Mouse (Mus musculus) bone marrow, adult 2 months (tissue): Measurements from ENCODE around the gene Mtfp1. TPM values are rescaled to one million over a fixed set of nuclear protein-coding genes. Genes with fewer than 3 reads are reported as not detected.

Experiments used
- H3K27ac ChIP-seq: fragments of 200-500 bp; 2 replicates; pipeline ENCODE4 v1.5.1; 2012; ENCODE audit warnings: low read depth, mild to moderate bottlenecking, control low read depth, inconsistent platforms, low read length; ENCODE audit not compliant: control insufficient read depth, poor library complexity, insufficient read depth
- H3K4me1 ChIP-seq: fragments of 200-500 bp; 2 replicates; pipeline ENCODE4 v1.6.1; 2011; ENCODE audit warnings: low read length; ENCODE audit not compliant: control insufficient read depth, insufficient read depth
- H3K4me3 ChIP-seq: fragments of 200-500 bp; replicated peaks from 2 replicates; pipeline ENCODE3; 2011; ENCODE audit warnings: mild to moderate bottlenecking, low read depth, low read length, control low read depth; ENCODE audit not compliant: control insufficient read depth
- CTCF ChIP-seq: fragments of 200-500 bp; IDR thresholded peaks from 2 replicates; pipeline ENCODE4 v1.5.1; 2011; ENCODE audit warnings: low read length, control low read depth; ENCODE audit not compliant: control insufficient read depth, insufficient read depth
- POLR2A ChIP-seq: fragments of 200-500 bp; IDR thresholded peaks from 2 replicates; pipeline ENCODE4 v1.6.1; 2011; ENCODE audit warnings: low read depth, mild to moderate bottlenecking, control low read depth, low read length, borderline replicate concordance; ENCODE audit not compliant: control insufficient read depth
- WGBS: fragments of 180-500 bp; shearing (Covaris S2); methylation state at CpG from one replicate; pipeline ENCODE4 v1.1.7; 2018; 5-methylcytosine and 5-hydroxymethylcytosine counted together
- polyA plus RNA-seq: library from polyadenylated mRNA; stranded (reverse); fragments of >200 nt; gene quantifications from 2 replicates; pipeline ENCODE4 v1.2.4, GENCODE M21; 2011; ENCODE audit warnings: low replicate concordance; ENCODE audit not compliant: missing spikeins, insufficient read depth, insufficient read length

The Mtfp1 gene
- polyA plus RNA-seq, 1 experiment = 9.0 TPM

DNA sequence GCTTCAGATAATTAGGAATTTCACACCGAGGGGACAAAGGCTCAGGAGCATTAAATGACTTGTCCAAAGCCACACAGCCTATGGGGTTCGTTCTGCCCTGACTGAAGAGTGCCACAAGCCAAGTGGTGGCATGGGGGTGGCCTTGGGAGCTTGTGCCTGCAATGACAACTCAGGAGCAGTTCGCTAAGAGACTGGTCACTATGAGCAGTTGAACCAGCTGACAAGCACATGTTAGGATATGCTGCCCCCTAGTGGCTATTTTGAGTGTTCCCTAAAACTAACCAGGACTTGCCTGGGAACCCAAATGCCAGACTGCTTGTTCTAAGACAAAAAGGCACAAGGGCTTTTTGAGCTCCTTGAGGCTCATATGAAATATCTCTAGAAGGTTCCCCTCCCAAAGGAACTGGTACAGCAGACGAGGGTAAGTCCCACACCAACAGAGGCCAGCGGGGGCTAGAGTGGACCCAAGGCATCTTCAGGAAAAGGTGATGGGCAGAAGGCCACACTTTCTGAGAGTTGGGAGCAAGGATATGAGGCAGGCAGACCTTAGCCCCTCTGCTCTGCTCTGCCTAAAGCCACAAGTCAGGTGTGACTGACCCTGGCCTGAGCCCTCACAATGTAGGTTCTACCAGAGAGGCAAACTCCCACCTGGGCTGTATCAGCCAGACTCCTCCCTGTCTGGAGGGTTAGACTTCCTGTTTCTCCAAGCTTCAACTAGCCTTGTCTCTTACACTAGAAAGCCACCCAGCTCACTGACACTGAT lies 11.7 kb downstream of the Mtfp1 start:
- H3K4me1 ChIP-seq = no peaks in the 10 kb centered on the region
- 38% methylated on average over 5 of the region's 5 CpGs for WGBS
- peak; percentile 51 for TF ChIP-seq CTCF
- TF ChIP-seq POLR2A = no peak
- H3K27ac ChIP-seq = no peak overlapping the region
- H3K4me3 ChIP-seq = no peak overlapping the region

DNA sequence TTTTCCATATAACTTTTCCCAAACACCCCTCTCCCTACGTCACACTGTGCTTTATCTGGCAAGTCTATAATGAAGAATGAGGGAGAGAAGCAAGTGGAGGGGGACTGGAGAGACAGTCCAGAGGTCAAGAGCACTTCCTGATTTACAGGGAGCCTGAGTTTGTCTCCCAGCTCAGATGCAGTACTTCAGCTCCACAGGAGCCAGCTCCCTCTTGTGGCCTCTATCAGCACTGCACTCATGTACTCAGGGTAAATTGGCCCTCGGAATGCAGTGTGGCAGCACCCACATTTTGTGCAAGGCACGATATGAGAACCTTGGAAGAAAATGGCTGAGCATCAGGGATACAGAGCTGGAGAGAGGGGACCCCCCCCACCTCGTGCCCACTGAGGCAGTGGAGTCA lies 15.0 kb downstream of the Mtfp1 start:
- H3K4me3 ChIP-seq = no peak overlapping the region
- WGBS = 9% methylated on average over 4 of the region's 4 CpGs
- H3K27ac ChIP-seq = no peak overlapping the region
- TF ChIP-seq POLR2A (no peak), CTCF (peak; percentile 89)
- H3K4me1 ChIP-seq = no peaks in the 10 kb centered on the region

DNA sequence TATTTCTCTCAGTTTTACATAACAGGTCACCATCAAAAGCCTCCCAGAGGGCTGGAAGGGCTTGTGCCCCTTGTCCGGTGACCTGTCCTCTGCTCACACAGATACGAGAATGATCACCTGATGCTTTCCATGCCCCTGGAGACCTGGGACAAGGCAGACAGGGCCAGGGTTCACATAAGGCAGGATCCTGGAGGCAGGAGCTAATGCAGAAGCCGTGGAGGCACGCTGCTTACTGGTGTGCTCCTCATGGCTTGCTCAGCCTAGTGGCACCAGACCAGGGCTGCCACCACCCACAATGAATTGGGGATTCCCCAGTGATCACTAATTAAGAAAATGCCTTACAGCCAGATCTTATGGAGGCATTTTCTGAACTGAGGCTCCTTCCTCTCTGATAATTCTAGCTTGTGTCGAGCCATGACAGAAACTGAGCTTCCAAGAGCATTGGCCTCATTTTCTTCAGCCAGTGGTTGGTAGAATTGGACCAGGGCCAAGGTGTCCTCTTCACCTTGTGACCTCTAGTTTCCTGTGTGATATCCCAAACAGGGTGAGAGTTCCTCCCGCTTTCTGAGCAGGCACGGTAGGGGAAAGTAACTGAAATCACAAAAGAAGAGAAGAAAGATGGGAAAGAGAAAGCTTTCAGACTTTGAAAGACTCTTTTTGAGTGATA lies 16.8 kb downstream of the Mtfp1 start:
- 78% methylated on average over 7 of the region's 7 CpGs for WGBS
- Histone ChIP-seq H3K4me3 (no peak overlapping the region), H3K27ac (no peak overlapping the region), H3K4me1 (no peaks in the 10 kb centered on the region)
- TF ChIP-seq CTCF (no peak), POLR2A (no peak)

DNA sequence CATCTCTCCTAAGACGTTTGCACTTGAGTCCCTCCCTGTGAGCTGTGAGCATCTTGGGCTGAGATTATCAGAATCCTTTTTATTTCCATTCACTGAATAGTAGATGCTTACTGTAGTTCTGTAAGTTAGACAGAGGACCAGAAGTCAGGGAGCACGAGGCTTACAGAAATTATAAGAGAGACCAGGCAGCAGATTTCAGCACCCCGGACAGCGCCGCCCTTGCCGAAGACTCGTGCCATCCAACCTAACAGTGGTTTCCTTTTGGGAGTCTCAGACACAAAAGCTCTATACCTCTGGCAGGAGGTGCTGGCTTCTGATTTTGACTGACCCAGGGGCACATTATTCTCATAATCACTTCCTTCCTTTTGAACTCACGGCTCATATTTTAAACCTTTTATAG lies 18.6 kb downstream of the Mtfp1 start:
- Histone ChIP-seq H3K4me1 (no peaks in the 10 kb centered on the region), H3K27ac (no peak overlapping the region), H3K4me3 (no peak overlapping the region)
- no peak for TF ChIP-seq CTCF
- no peak for TF ChIP-seq POLR2A
- 9% methylated on average over 8 of the region's 8 CpGs for WGBS

DNA sequence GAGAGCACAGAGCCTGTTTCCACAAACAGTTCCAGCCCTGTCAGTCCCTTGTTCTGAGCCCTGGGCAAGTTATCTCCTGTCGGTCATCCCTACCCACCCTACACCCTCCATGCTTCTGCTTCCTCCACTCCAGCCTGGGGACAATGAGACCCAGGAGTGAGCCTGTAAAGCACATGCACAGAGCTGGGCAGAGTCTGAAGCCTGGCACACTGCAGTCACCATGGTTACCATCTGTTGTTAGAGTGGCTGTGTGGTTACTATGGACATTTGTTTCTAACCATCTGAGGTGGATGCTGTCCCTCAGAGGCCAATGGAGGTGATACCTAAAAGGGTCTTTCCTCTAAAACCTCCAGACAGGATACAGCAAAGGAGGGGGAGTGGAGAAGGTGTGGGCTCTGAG lies 25.6 kb downstream of the Mtfp1 start:
- WGBS = 74% methylated on average over 1 of the region's 1 CpGs
- no peak for TF ChIP-seq POLR2A
- no peak for TF ChIP-seq CTCF
- H3K27ac ChIP-seq = no peak overlapping the region
- H3K4me1 ChIP-seq = no peaks in the 10 kb centered on the region
- no peak overlapping the region for H3K4me3 ChIP-seq

DNA sequence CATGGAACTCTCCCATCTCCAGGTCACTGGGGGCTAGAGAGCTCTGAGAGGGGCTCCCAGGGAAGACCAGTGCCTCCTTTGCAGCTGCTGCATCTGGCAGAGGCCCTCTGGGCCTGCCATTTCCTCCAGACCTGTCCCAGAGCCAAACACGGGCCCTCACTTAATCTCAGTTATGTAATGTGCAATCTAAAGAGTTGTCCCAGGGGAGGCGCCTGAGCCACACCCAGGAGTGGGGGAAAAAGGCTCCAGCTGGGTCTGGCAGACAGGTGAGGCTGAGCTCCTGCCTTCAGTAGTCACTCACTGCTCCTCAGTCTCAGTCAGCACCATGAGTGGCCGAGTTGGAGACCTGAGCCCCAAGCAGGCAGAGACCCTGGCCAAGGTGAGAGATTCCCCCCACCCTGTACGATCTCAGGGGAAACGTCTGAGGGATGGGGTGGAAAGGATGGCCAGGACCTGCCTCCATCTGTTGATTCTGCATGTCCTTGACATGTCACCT lies 30.6 kb downstream of the Mtfp1 start, which contains the start of gene Sec14l3:
Gene Sec14l3 (plus strand): TSS at position 215 of the 496 bp plus-strand sequence.
- Histone ChIP-seq H3K4me3 (no peak within 1 kb of the TSS), H3K4me1 (no peaks in the 10 kb centered on the region), H3K27ac (no peak within 1 kb of the TSS)
- 49% methylated on average over 5 of the region's 5 CpGs for WGBS
- TF ChIP-seq POLR2A = no peak
- TF ChIP-seq CTCF = no peak

DNA sequence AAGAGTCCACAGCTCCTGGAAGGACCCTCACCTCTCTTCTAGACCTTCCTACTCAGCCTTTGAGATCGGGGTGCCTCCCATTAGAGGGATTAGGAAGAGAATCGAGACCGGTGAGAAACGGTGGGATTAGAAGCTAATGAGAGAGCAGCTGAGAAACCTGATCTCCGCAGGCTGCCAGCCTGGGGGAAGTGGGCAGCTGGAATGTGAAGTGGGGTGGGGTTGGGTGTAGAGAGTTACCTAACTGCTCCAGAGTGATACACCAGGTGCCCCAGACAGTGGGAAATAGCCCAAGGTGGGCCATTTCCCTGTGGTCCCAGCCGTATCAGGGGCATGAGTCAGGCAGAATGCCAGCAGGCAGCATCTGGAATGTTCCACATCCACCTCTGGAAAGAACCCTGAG lies 32.3 kb downstream of the Mtfp1 start:
- H3K4me3 ChIP-seq = no peak overlapping the region
- H3K4me1 ChIP-seq = no peaks in the 10 kb centered on the region
- no peak overlapping the region for H3K27ac ChIP-seq
- WGBS = 55% methylated on average over 6 of the region's 6 CpGs
- TF ChIP-seq POLR2A (no peak), CTCF (no peak)

DNA sequence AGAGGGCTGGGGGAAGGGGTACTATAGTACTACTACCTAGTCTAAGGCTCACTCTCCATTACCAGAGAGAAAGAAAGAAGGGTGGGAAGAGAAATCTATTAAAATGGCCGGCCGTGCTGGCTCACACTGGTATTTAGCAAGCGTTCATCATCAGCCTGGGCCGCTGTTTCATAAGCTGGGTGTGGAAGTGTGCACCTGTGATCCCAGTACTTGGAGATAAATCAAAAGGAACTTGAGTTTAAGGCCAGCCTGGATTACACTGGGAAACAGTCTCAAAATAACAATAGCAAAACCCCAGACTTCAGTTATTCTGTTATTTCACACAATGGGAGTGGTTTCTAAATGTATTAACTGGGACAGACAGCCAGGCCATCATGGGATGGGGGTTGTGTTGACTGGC lies 32.7 kb downstream of the Mtfp1 start:
- TF ChIP-seq POLR2A (no peak), CTCF (no peak)
- Histone ChIP-seq H3K4me1 (no peaks in the 10 kb centered on the region), H3K4me3 (no peak overlapping the region), H3K27ac (no peak overlapping the region)
- WGBS = 80% methylated on average over 4 of the region's 4 CpGs
